Mouse (Mus musculus) myocyte (in vitro differentiated cells): ENCODE data around the gene Mucl3. TPM values are rescaled to one million over a fixed set of nuclear protein-coding genes. Genes with fewer than 3 reads are reported as not detected.
A peak's percentile ranks its signal among the peaks of the same experiment; 100 is the strongest.

Experiments
- H3K27me3 ChIP-seq: one replicate; pipeline ENCODE4 v1.6.1; 2011; ENCODE audit not compliant: control insufficient read depth, insufficient read depth, insufficient read length
- H3K36me3 ChIP-seq: one replicate; pipeline ENCODE4 v1.6.1; 2011; ENCODE audit not compliant: control insufficient read depth, insufficient read depth
- H3K4me2 ChIP-seq: one replicate; pipeline ENCODE4 v1.6.1; 2011; ENCODE audit warnings: low read depth, control low read depth
- H3K4me3 ChIP-seq: one replicate; pipeline ENCODE4 v1.5.1; 2011; ENCODE audit warnings: mild to moderate bottlenecking, control low read depth, moderate library complexity
- H3K79me2 ChIP-seq: one replicate; pipeline ENCODE4 v1.6.1; 2011; ENCODE audit not compliant: control insufficient read depth, insufficient read depth
- H3ac ChIP-seq: one replicate; pipeline ENCODE4 v1.6.1; 2011; ENCODE audit not compliant: control insufficient read depth, insufficient read length
- CEBPB ChIP-seq: IDR thresholded peaks from 2 replicates; pipeline ENCODE4 v1.6.1; 2011; ENCODE audit warnings: mild to moderate bottlenecking, moderate library complexity; ENCODE audit not compliant: poor library complexity, insufficient read depth, severe bottlenecking
- E2F4 ChIP-seq: IDR thresholded peaks from one replicate; pipeline ENCODE4 v1.6.1; 2011; ENCODE audit warnings: mild to moderate bottlenecking, control low read depth, moderate library complexity; ENCODE audit not compliant: insufficient read depth
- MAX ChIP-seq: IDR thresholded peaks from one replicate; pipeline ENCODE4 v1.6.1; 2011; ENCODE audit warnings: low read depth, mild to moderate bottlenecking, control low read depth
- MYOD1 ChIP-seq, 3 experiments: IDR thresholded peaks; one replicate each; pipeline ENCODE4 v1.6.1; 2011; ENCODE audit warnings: control low read depth in 2 of 3, low read depth in 2 of 3, mild to moderate bottlenecking in 2 of 3, moderate library complexity in 1 of 3; ENCODE audit not compliant: insufficient read length in 2 of 3, control insufficient read depth in 1 of 3
- MYOG ChIP-seq, 3 experiments: IDR thresholded peaks; one replicate each; pipeline ENCODE4 v1.6.1; 2011; ENCODE audit warnings: control low read depth in 2 of 3, low read depth in 2 of 3, mild to moderate bottlenecking in 2 of 3; ENCODE audit not compliant: insufficient read length in 2 of 3, control insufficient read depth in 1 of 3, insufficient read depth in 1 of 3
- POLR2A ChIP-seq: IDR thresholded peaks from one replicate; pipeline ENCODE4 v1.6.1; 2011; ENCODE audit warnings: low read depth, mild to moderate bottlenecking, control low read depth, moderate library complexity; ENCODE audit not compliant: insufficient read length
- POLR2AphosphoS2 ChIP-seq: IDR thresholded peaks from one replicate; pipeline ENCODE4 v1.6.1; 2011; ENCODE audit warnings: low read depth, control low read depth; ENCODE audit not compliant: insufficient read length
- REST ChIP-seq: IDR thresholded peaks from one replicate; pipeline ENCODE4 v1.6.1; 2011; ENCODE audit warnings: mild to moderate bottlenecking, control low read depth, moderate library complexity; ENCODE audit not compliant: insufficient read depth, insufficient read length
- SRF ChIP-seq: IDR thresholded peaks from one replicate; pipeline ENCODE4 v1.6.1; 2011; ENCODE audit warnings: low read depth; ENCODE audit not compliant: control insufficient read depth, insufficient read length
- TCF12 ChIP-seq: IDR thresholded peaks from one replicate; pipeline ENCODE4 v1.6.1; 2011; ENCODE audit warnings: mild to moderate bottlenecking, control low read depth; ENCODE audit not compliant: poor library complexity, insufficient read depth, severe bottlenecking
- TCF3 ChIP-seq: IDR thresholded peaks from one replicate; pipeline ENCODE4 v1.6.1; 2011; ENCODE audit warnings: low read depth, control low read depth; ENCODE audit not compliant: insufficient read length
- USF1 ChIP-seq: IDR thresholded peaks from one replicate; pipeline ENCODE4 v1.6.1; 2011; ENCODE audit warnings: low read depth, mild to moderate bottlenecking, control low read depth, moderate library complexity
- polyA plus RNA-seq: library from polyadenylated mRNA; unstranded; fragments of >200 nt; fragmentation: generic; extraction: Trizol; gene quantifications from one replicate; pipeline ENCODE4 v1.2.1, GENCODE M21; 2012; ENCODE audit warnings: missing spikeins

The Mucl3 gene
- polyA plus RNA-seq, 1 experiment = 0.05 TPM

DNA sequence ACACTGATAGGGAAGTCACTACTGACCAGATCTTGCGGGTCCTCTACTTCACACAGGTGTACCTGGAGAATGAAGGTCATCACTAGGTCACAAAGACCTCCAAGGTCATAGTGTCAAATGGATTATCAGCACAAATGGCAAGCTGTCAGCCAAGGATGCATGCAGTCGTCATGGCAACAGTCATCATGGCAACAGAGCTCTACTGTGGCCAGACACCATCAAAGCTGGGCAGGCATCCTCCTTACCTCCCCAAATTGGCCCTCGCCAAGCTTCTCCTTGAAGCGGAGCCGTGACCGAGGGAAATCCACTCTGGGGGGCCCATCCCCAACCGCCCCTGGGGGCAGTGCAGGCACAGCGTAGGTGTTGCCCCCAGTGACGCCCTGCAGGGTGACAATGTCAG, 41.6 kb upstream of the Mucl3 start:
- H3K4me2 ChIP-seq = no peak overlapping the region
- peaks cover 43% of the 10 kb centered on the region for H3K36me3 ChIP-seq
- no peak overlapping the region for H3ac ChIP-seq
- H3K27me3 ChIP-seq = no peaks in the 10 kb centered on the region
- no peaks in the 10 kb centered on the region for H3K79me2 ChIP-seq
- TF ChIP-seq SRF = no peak
- peak; percentile 7 for TF ChIP-seq POLR2AphosphoS2
- no peak overlapping the region for H3K4me3 ChIP-seq

DNA sequence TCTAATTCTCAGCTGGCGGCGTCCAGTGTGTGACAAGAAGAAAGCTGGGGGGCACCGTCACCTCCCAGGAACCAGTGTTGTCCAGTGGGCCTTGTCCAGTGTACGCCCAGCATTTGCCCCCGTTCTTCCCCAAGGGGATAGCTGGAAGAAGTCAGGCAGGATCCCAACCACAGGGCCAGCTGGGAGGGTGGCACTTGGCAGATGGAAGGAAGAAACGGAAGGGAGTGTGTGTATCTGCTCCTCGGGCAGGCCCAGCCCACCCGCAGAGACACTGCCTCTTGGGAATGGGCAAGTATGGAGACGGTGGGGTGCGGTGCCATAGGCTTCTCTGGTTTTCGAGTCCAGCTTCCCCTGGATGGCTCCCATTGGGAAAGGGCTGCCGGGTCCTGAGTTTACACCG, 38.5 kb upstream of the Mucl3 start:
- H3K4me3 ChIP-seq = no peak overlapping the region
- no peaks in the 10 kb centered on the region for H3K27me3 ChIP-seq
- no peak overlapping the region for H3K4me2 ChIP-seq
- H3ac ChIP-seq = no peak overlapping the region
- no peaks in the 10 kb centered on the region for H3K79me2 ChIP-seq
- peaks cover 21% of the 10 kb centered on the region for H3K36me3 ChIP-seq
- TF ChIP-seq TCF12 (no peak), MYOG (IDR thresholded peaks at IDR 0.05; ENCODE audit: control insufficient read depth in 1 of 3, insufficient read depth in 1 of 3, insufficient read length in 2 of 3, low read depth in 2 of 3) (no peak), MAX (no peak), POLR2A (no peak), USF1 (no peak)

DNA sequence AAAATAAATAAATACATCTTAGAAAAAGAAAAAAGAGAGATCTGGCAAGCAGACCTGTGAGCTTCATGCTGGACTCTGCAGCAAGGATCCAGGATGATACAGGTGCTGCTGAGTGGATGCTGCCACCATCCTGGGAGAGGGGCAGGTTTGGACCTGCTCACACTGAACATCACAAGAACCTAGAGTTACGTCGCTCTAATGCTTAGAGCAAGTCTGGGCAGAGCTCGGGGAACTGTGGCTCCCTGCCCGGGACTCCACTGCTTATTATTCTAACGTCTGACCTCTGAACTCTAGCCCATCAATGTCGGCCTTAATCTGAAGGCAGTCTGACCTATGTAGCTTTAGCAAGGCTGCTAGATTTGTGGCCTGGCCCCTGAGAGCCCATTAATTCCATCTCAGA, 37.1 kb upstream of the Mucl3 start:
- H3K4me3 ChIP-seq = no peak overlapping the region
- H3ac ChIP-seq = no peak overlapping the region
- no peaks in the 10 kb centered on the region for H3K27me3 ChIP-seq
- TF ChIP-seq E2F4 = no peak
- no peak for TF ChIP-seq CEBPB
- TF ChIP-seq SRF = no peak
- TF ChIP-seq POLR2A = no peak
- no peak for TF ChIP-seq TCF12
- no peak for TF ChIP-seq TCF3
- TF ChIP-seq MYOD1 (IDR thresholded peaks at IDR 0.05; ENCODE audit: control insufficient read depth in 1 of 3, insufficient read length in 2 of 3, low read depth in 2 of 3) = no peak
- peak; percentile 85 for TF ChIP-seq POLR2AphosphoS2
- TF ChIP-seq REST = no peak
- no peaks in the 10 kb centered on the region for H3K79me2 ChIP-seq
- peaks cover 15% of the 10 kb centered on the region for H3K36me3 ChIP-seq
- no peak overlapping the region for H3K4me2 ChIP-seq

DNA sequence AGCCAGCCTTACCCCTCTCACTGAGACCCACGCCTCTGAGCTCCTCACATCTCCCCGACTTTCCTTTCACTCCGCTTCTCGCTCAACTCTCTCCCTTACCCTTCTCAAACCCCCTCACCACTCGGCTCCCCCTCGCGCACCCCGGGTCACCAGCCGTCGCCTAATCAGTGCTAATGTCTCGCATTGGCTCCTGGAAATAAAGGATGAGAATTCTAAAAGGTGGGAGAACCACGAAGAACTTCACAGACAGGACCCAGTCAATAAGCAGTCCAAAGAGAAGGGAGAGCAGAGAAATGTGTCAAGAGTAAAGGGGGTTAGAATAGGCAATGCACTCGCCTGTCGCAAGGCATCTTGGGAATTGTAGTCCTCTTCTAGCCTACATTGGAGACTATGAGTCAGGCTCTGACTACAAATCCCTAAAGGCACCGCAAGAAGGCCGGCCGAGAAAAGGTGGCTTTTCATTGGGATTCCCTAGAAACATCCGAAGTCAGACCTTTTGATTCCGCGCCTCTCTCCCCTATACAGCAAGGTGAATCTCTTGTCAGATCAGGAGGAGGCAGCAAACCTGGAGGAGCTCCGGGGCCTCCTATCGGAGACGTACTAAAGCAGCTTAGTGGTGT, 30.0 kb upstream of the Mucl3 start, which contains the start of gene Gtf2h4:
Gene Gtf2h4, minus strand, starts transcription at position 324 of the 620 bp plus-strand sequence.
- Histone ChIP-seq H3ac (no peak within 1 kb of the TSS), H3K4me3 (peak within 1 kb of the TSS; percentile 55), H3K79me2 (no peaks in the 10 kb centered on the region), H3K27me3 (no peaks in the 10 kb centered on the region), H3K36me3 (no peaks in the 10 kb centered on the region), H3K4me2 (peak within 1 kb of the TSS; percentile 68)
- no peak for TF ChIP-seq POLR2AphosphoS2
- TF ChIP-seq E2F4 = no peak
- no peak for TF ChIP-seq MYOG (IDR thresholded peaks at IDR 0.05; ENCODE audit: control insufficient read depth in 1 of 3, insufficient read depth in 1 of 3, insufficient read length in 2 of 3, low read depth in 2 of 3)
- no peak for TF ChIP-seq SRF
- TF ChIP-seq TCF3 = no peak
- no peak for TF ChIP-seq CEBPB
- TF ChIP-seq MAX = no peak

DNA sequence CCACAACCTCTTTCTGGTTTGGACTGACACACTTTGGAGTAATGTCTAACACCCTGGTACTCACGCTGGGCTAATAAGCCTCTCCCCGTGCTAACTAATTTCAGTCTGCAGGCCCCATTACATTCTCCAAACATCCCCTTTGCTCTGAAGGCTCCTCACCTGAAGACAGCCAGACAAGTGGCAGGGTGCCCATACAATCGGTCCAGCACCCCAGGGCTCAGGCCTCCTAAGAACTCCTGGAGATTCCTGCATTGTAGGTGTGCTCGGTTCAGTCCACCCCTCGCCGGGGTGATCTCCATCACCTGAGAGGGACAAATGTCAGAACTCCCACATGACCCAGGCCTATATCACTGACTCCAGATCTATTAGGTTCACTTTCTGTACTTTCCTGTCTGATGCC, 29.0 kb upstream of the Mucl3 start:
- TF ChIP-seq MAX = no peak
- Histone ChIP-seq H3ac (no peak overlapping the region), H3K4me3 (peak overlapping the region; percentile 55), H3K36me3 (no peaks in the 10 kb centered on the region), H3K4me2 (peak overlapping the region; percentile 68), H3K27me3 (no peaks in the 10 kb centered on the region), H3K79me2 (no peaks in the 10 kb centered on the region)

DNA sequence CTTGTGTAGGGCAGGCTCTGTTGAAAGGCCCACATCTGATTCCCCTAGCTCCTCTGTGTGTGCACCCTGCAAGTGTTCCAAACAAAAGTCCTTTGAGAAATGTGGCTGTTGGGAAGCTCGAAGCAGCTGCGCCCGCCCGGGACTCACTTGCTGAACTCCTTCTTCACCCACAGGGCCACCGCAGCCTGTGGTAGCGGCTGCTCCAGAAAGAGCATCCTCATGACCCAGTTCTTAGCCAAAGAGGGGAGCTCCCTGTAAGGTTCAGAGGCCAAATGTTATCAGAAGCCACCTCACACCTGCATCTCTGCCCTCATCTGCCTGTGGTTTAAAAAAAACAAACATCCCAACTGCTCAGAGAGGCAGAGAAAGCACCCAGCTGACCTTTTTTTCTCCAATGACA, 28.4 kb upstream of the Mucl3 start:
- H3K36me3 ChIP-seq = no peaks in the 10 kb centered on the region
- H3K4me3 ChIP-seq = no peak overlapping the region
- H3K4me2 ChIP-seq = no peak overlapping the region
- no peak overlapping the region for H3ac ChIP-seq
- H3K27me3 ChIP-seq = no peaks in the 10 kb centered on the region
- TF ChIP-seq E2F4 = no peak
- no peak for TF ChIP-seq SRF
- no peak for TF ChIP-seq TCF3
- TF ChIP-seq USF1 = no peak
- TF ChIP-seq MAX = no peak
- TF ChIP-seq CEBPB = no peak
- no peak for TF ChIP-seq POLR2AphosphoS2
- no peak for TF ChIP-seq POLR2A
- no peak for TF ChIP-seq MYOD1 (IDR thresholded peaks at IDR 0.05; ENCODE audit: control insufficient read depth in 1 of 3, insufficient read length in 2 of 3, low read depth in 2 of 3)
- TF ChIP-seq MYOG (IDR thresholded peaks at IDR 0.05; ENCODE audit: control insufficient read depth in 1 of 3, insufficient read depth in 1 of 3, insufficient read length in 2 of 3, low read depth in 2 of 3) = no peak
- TF ChIP-seq TCF12 = no peak
- no peak for TF ChIP-seq REST
- no peaks in the 10 kb centered on the region for H3K79me2 ChIP-seq
